Mouse (Mus musculus) erythroblast, embryonic 14.5 days (primary cell): ENCODE measurements at regions not wholly inside any gene's neighbourhood (a gene's known extent, or its start where the extent isn't known, plus 50 kb on each side); places are given as distances from the start of the nearest gene placed in this dataset.

ENCODE experiments used
- GATA1 ChIP-seq: IDR thresholded peaks from 2 replicates; pipeline ENCODE4 v1.6.1; 2012; ENCODE audit warnings: low read length, inconsistent platforms, mixed read lengths
- TAL1 ChIP-seq: IDR thresholded peaks from 3 replicates; pipeline ENCODE4 v1.6.1; 2012; ENCODE audit warnings: low read length, inconsistent platforms, mixed read lengths

DNA sequence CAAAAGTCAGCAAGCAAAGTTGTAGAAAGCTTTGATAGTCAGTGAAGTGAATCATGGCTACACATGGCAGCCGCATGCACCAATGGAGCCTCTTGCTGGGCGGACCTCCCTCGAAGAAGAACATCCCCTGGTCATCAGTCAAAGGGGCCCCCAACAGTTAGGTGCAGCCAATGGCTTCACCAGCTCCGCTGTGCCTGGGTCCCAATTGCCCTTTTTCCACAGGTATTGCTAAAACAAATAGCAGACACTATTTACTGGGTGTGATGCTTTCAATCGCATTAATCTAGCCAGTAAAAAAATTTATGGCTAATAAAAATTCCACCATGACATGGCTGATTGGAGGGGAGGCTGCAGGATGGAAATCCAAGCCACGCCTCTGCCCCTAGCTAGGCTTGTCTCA lies 606.7 kb upstream of the Sox9 start:
- TF ChIP-seq TAL1 (no peak), GATA1 (no peak)
